Mouse (Mus musculus): ENCODE data around the gene Plcxd3. TPM values are rescaled to one million over a fixed set of nuclear protein-coding genes. Genes with fewer than 3 reads are reported as not detected.

The Plcxd3 gene
- total RNA-seq (2014; fragmentation: Nextera tagmentation) (not detected in 2 replicates), total RNA-seq (2017) (not detected in 2 replicates)

GRCm38 (mm10) chr15:4375423-4376220 lies at the start of gene Plcxd3:
Plcxd3 (plus strand) TSS chr15:4375491.
- ATAC-seq (replicated peaks; ENCODE audit: poor library complexity, severe bottlenecking), result no peak

- no peak for ATAC-seq (replicated peaks; ENCODE audit: poor library complexity, severe bottlenecking)
Measured at GRCm38 (mm10) chr15:4331867-4332266, 43.4 kb upstream of the Plcxd3 start.

GRCm38 (mm10) chr15:4341620-4342019 lies 33.7 kb upstream of the Plcxd3 start:
- ATAC-seq (replicated peaks; ENCODE audit: poor library complexity, severe bottlenecking), result no peak

- no peak for ATAC-seq (replicated peaks; ENCODE audit: poor library complexity, severe bottlenecking)
Measured at GRCm38 (mm10) chr15:4348816-4349553, 26.3 kb upstream of the Plcxd3 start.

GRCm38 (mm10) chr15:4356397-4356796 lies 18.9 kb upstream of the Plcxd3 start:
- ATAC-seq (replicated peaks; ENCODE audit: poor library complexity, severe bottlenecking), result no peak

GRCm38 (mm10) chr15:4357706-4358105 lies 17.6 kb upstream of the Plcxd3 start:
- ATAC-seq (replicated peaks; ENCODE audit: poor library complexity, severe bottlenecking), result no peak

GRCm38 (mm10) chr15:4367801-4368200 lies 7.5 kb upstream of the Plcxd3 start:
- no peak for ATAC-seq (replicated peaks; ENCODE audit: poor library complexity, severe bottlenecking)

GRCm38 (mm10) chr15:4374453-4374990 lies 769 bp upstream of the Plcxd3 start:
- no peak for ATAC-seq (replicated peaks; ENCODE audit: poor library complexity, severe bottlenecking)

GRCm38 (mm10) chr15:4375031-4375422 lies 264 bp upstream of the Plcxd3 start:
- no peak for ATAC-seq (replicated peaks; ENCODE audit: poor library complexity, severe bottlenecking)

GRCm38 (mm10) chr15:4376221-4376631 lies 935 bp downstream of the Plcxd3 start:
- no peak for ATAC-seq (replicated peaks; ENCODE audit: poor library complexity, severe bottlenecking)

- no peak for ATAC-seq (replicated peaks; ENCODE audit: poor library complexity, severe bottlenecking)
Measured at GRCm38 (mm10) chr15:4378766-4379165, 3.5 kb downstream of the Plcxd3 start.

- no peak for ATAC-seq (replicated peaks; ENCODE audit: poor library complexity, severe bottlenecking)
Measured at GRCm38 (mm10) chr15:4387774-4388173, 12.5 kb downstream of the Plcxd3 start.

- no peak for ATAC-seq (replicated peaks; ENCODE audit: poor library complexity, severe bottlenecking)
Measured at GRCm38 (mm10) chr15:4400096-4400495, 24.8 kb downstream of the Plcxd3 start.

GRCm38 (mm10) chr15:4411333-4411732 lies 36.0 kb downstream of the Plcxd3 start:
- no peak for ATAC-seq (replicated peaks; ENCODE audit: poor library complexity, severe bottlenecking)

- no peak for ATAC-seq (replicated peaks; ENCODE audit: poor library complexity, severe bottlenecking)
Measured at GRCm38 (mm10) chr15:4440081-4440480, 64.8 kb downstream of the Plcxd3 start.

GRCm38 (mm10) chr15:4496182-4496581 lies 120.9 kb downstream of the Plcxd3 start:
- ATAC-seq (replicated peaks; ENCODE audit: poor library complexity, severe bottlenecking), result no peak

- no peak for ATAC-seq (replicated peaks; ENCODE audit: poor library complexity, severe bottlenecking)
Measured at GRCm38 (mm10) chr15:4496984-4497383, 121.7 kb downstream of the Plcxd3 start.

- ATAC-seq (replicated peaks; ENCODE audit: poor library complexity, severe bottlenecking), result no peak
Measured at GRCm38 (mm10) chr15:4498036-4498435, 122.7 kb downstream of the Plcxd3 start.

GRCm38 (mm10) chr15:4503366-4503765 lies 128.1 kb downstream of the Plcxd3 start:
- ATAC-seq (replicated peaks; ENCODE audit: poor library complexity, severe bottlenecking), result no peak

GRCm38 (mm10) chr15:4503826-4504225 lies 128.5 kb downstream of the Plcxd3 start:
- no peak for ATAC-seq (replicated peaks; ENCODE audit: poor library complexity, severe bottlenecking)

GRCm38 (mm10) chr15:4514724-4515123 lies 139.4 kb downstream of the Plcxd3 start:
- no peak for ATAC-seq (replicated peaks; ENCODE audit: poor library complexity, severe bottlenecking)

All from granulocyte monocyte progenitor cell, adult 5-6 weeks (primary cell).